Mouse (Mus musculus) left cerebral cortex, postnatal 36 days (tissue): ENCODE results near the gene Efcab1. TPM values are rescaled to one million over a fixed set of nuclear protein-coding genes. Genes with fewer than 3 reads are reported as not detected.

Experiments
- DNase-seq, 2 experiments: peaks; one replicate each; pipeline ENCODE4 v3.0.0; 2021 to 2022; ENCODE audit warnings: low spot score in 2 of 2, mixed read lengths in 1 of 2
- intact Hi-C: fragments of 180-260 bp; cut with DNase I; formaldehyde crosslinking; loops from one replicate; pipeline ENCODE4 v1.15.1; 2025
- total RNA-seq, 2 experiments: library from RNA; stranded (reverse); gene quantifications; 2 replicates each; pipeline ENCODE4 v1.2.3; 2021

Gene Efcab1
- total RNA-seq, 2 experiments from 2014 or later = 4.2 to 6.3 TPM

- intact Hi-C loops = no loop called here
- DNase-seq = no peak
These were observed 84.6 kb downstream of the Efcab1 start for GRCm38 (mm10) chr16:14991001-14991400.

GRCm38 (mm10) chr16:14992461-14993107, 86.2 kb downstream of the Efcab1 start:
- intact Hi-C loops = no loop called here
- no peak for DNase-seq

GRCm38 (mm10) chr16:15014724-15015123, 108.3 kb downstream of the Efcab1 start:
- intact Hi-C loops = no loop called here
- DNase-seq = no peak
